Mouse (Mus musculus) midbrain, embryonic 14.5 days (tissue): Measurements from ENCODE around the gene Cdh13. TPM values are rescaled to one million over a fixed set of nuclear protein-coding genes. Genes with fewer than 3 reads are reported as not detected.
A peak's percentile ranks its signal among the peaks of the same experiment; 100 is the strongest.

Source experiments
- ATAC-seq: fragments of 200-750 bp; cut with Nextera tagmentation; 2 replicates; pipeline ENCODE4 v1.8.0; 2017; ENCODE audit warnings: moderate number of reproducible peaks, moderate library complexity; ENCODE audit not compliant: low FRiP score, low TSS enrichment
- DNase-seq: peaks from one replicate; pipeline ENCODE4 v3.0.0-alpha.2; 2015
- H3K27ac ChIP-seq: fragments of 300-500 bp; sonication (generic); replicated peaks from 2 replicates; pipeline ENCODE4 v1.5.1; 2014; ENCODE audit warnings: mild to moderate bottlenecking, low read depth, low read length, moderate library complexity
- H3K27me3 ChIP-seq: fragments of 300-500 bp; sonication (generic); 2 replicates; pipeline ENCODE4 v1.6.1; 2014; ENCODE audit warnings: low read length, control low read depth, mixed read lengths; ENCODE audit not compliant: control insufficient read depth, insufficient read depth
- H3K36me3 ChIP-seq: fragments of 300-500 bp; sonication (generic); 2 replicates; pipeline ENCODE4 v1.6.1; 2014; ENCODE audit warnings: low read length, control low read depth; ENCODE audit not compliant: control insufficient read depth, insufficient read depth
- H3K4me1 ChIP-seq: fragments of 300-500 bp; sonication (generic); 2 replicates; pipeline ENCODE4 v1.6.1; 2014; ENCODE audit warnings: mild to moderate bottlenecking, antibody characterized with exemption, low read length, control low read depth; ENCODE audit not compliant: control insufficient read depth, insufficient read depth
- H3K4me2 ChIP-seq: fragments of 300-500 bp; sonication (generic); 2 replicates; pipeline ENCODE4 v1.6.1; 2014; ENCODE audit warnings: mild to moderate bottlenecking, low read length, moderate library complexity
- H3K4me3 ChIP-seq: fragments of 300-500 bp; sonication (generic); replicated peaks from 2 replicates; pipeline ENCODE4 v1.5.1; 2014; ENCODE audit warnings: low read depth, low read length
- H3K9ac ChIP-seq: fragments of 300-500 bp; sonication (generic); replicated peaks from 2 replicates; pipeline ENCODE4 v1.6.1; 2014; ENCODE audit warnings: mild to moderate bottlenecking, low read length, moderate library complexity
- H3K9me3 ChIP-seq: fragments of 300-500 bp; sonication (generic); 2 replicates; pipeline ENCODE4 v1.6.1; 2016; ENCODE audit warnings: low read length, control low read depth, mixed read lengths; ENCODE audit not compliant: control insufficient read depth
- WGBS: fragments of 180-500 bp; shearing (Covaris S2); extraction: QIAGEN DNeasy Blood & Tissue Kit; methylation state at CpG from one replicate; pipeline ENCODE4 v1.1.7; 2014; 5-methylcytosine and 5-hydroxymethylcytosine counted together
- polyA plus RNA-seq: library from polyadenylated mRNA; unstranded; fragments of >200 nt; fragmentation: Nextera tagmentation; extraction: Ambion mirVana; gene quantifications from 2 replicates; pipeline ENCODE4 v1.2.1, GENCODE M21; 2014

The Cdh13 gene
- polyA plus RNA-seq, 1 experiment from 2014 or later = 143 TPM

GRCm38 (mm10) chr8:119311412-119311811, 1027.9 kb downstream of the Cdh13 start:
- H3K9me3 ChIP-seq = no peaks in the 10 kb centered on the region
- no peak for ATAC-seq

GRCm38 (mm10) chr8:119323215-119323614, 1039.7 kb downstream of the Cdh13 start:
- no peaks in the 10 kb centered on the region for H3K27me3 ChIP-seq
- DNase-seq = peak; percentile 21
- no peaks in the 10 kb centered on the region for H3K4me1 ChIP-seq
- no peak for ATAC-seq
- H3K36me3 ChIP-seq = no peaks in the 10 kb centered on the region
- WGBS = 58% methylated on average over 6 of the region's 6 CpGs
- H3K4me3 ChIP-seq = no peak overlapping the region
- H3K27ac ChIP-seq = no peak overlapping the region
- no peaks in the 10 kb centered on the region for H3K9me3 ChIP-seq
- no peak overlapping the region for H3K9ac ChIP-seq
- no peak overlapping the region for H3K4me2 ChIP-seq

More at GRCm38 (mm10) chr8:119311412-119311811, 1027.9 kb downstream of the Cdh13 start:
- Histone ChIP-seq H3K27ac (no peak overlapping the region), H3K36me3 (no peaks in the 10 kb centered on the region), H3K9ac (no peak overlapping the region), H3K4me3 (no peak overlapping the region), H3K27me3 (no peaks in the 10 kb centered on the region), H3K4me2 (no peak overlapping the region), H3K4me1 (no peaks in the 10 kb centered on the region)
- peak; percentile 8 for DNase-seq
- WGBS = 34% methylated on average over 3 of the region's 3 CpGs

- Histone ChIP-seq H3K27me3 (no peaks in the 10 kb centered on the region), H3K4me1 (0 out of 2 replicates have a peak, but pooled peaks cover 2% of the 10 kb centered on the region), H3K4me3 (no peak overlapping the region), H3K9me3 (no peaks in the 10 kb centered on the region), H3K27ac (no peak overlapping the region), H3K36me3 (no peaks in the 10 kb centered on the region), H3K9ac (no peak overlapping the region), H3K4me2 (no peak overlapping the region)
- ATAC-seq (no peak), DNase-seq (no peak)
- WGBS = 83% methylated on average over 4 of the region's 4 CpGs
Measured at GRCm38 (mm10) chr8:119339546-119339945, 1056.0 kb downstream of the Cdh13 start.

GRCm38 (mm10) chr8:119343606-119344005, 1060.1 kb downstream of the Cdh13 start:
- Histone ChIP-seq H3K36me3 (peaks cover 20% of the 10 kb centered on the region), H3K27me3 (no peaks in the 10 kb centered on the region), H3K9ac (no peak overlapping the region), H3K4me1 (peaks cover 10% of the 10 kb centered on the region), H3K4me2 (peak overlapping the region; percentile 69), H3K9me3 (no peaks in the 10 kb centered on the region), H3K27ac (peak overlapping the region; percentile 70), H3K4me3 (peak overlapping the region; percentile 100)
- 85% methylated on average over 3 of the region's 3 CpGs for WGBS
- ATAC-seq (0 out of 2 replicates have a peak, but pooled peaks have one; percentile 1), DNase-seq (no peak)

GRCm38 (mm10) chr8:119344190-119344856, 1060.8 kb downstream of the Cdh13 start, which contains the start of gene Hsbp1:
TSS of gene Hsbp1 (plus strand) at chr8:119344488.
- Histone ChIP-seq H3K4me3 (peak within 1 kb of the TSS; percentile 100), H3K9me3 (no peaks in the 10 kb centered on the region), H3K36me3 (peaks cover 28% of the 10 kb centered on the region), H3K4me2 (peak within 1 kb of the TSS; percentile 69), H3K9ac (peak within 1 kb of the TSS; percentile 97), H3K27me3 (no peaks in the 10 kb centered on the region), H3K27ac (peak within 1 kb of the TSS; percentile 79), H3K4me1 (peaks cover 10% of the 10 kb centered on the region)
- ATAC-seq = peak; percentile 97
- peak; percentile 99 for DNase-seq
- 2% methylated on average over 52 of the region's 52 CpGs for WGBS

GRCm38 (mm10) chr8:119345029-119345682, 1061.6 kb downstream of the Cdh13 start:
- 56% methylated on average over 22 of the region's 22 CpGs for WGBS
- no peaks in the 10 kb centered on the region for H3K27me3 ChIP-seq
- peaks cover 10% of the 10 kb centered on the region for H3K4me1 ChIP-seq
- H3K9me3 ChIP-seq = no peaks in the 10 kb centered on the region
- H3K9ac ChIP-seq = peak overlapping the region; percentile 97
- ATAC-seq = no peak
- H3K4me2 ChIP-seq = peak overlapping the region; percentile 69
- peaks cover 33% of the 10 kb centered on the region for H3K36me3 ChIP-seq
- H3K27ac ChIP-seq = no peak overlapping the region
- H3K4me3 ChIP-seq = peak overlapping the region; percentile 100
- DNase-seq = peak; percentile 41

- WGBS = 88% methylated on average over 15 of the region's 15 CpGs
- Histone ChIP-seq H3K9me3 (no peaks in the 10 kb centered on the region), H3K27me3 (no peaks in the 10 kb centered on the region), H3K4me3 (no peak overlapping the region; the same call in 1 of the 2 replicates), H3K4me2 (peak overlapping the region; percentile 69), H3K4me1 (peaks cover 10% of the 10 kb centered on the region), H3K36me3 (peaks cover 38% of the 10 kb centered on the region), H3K27ac (no peak overlapping the region), H3K9ac (no peak overlapping the region)
- no peak for DNase-seq
- no peak for ATAC-seq
Measured at GRCm38 (mm10) chr8:119345683-119346075, 1062.1 kb downstream of the Cdh13 start.

GRCm38 (mm10) chr8:119351647-119352046, 1068.1 kb downstream of the Cdh13 start:
- no peaks in the 10 kb centered on the region for H3K9me3 ChIP-seq
- H3K27me3 ChIP-seq = no peaks in the 10 kb centered on the region
- H3K4me3 ChIP-seq = no peak overlapping the region
- H3K4me2 ChIP-seq = no peak overlapping the region
- H3K36me3 ChIP-seq = peaks cover 42% of the 10 kb centered on the region
- H3K27ac ChIP-seq = no peak overlapping the region
- no peak for DNase-seq
- H3K9ac ChIP-seq = no peak overlapping the region
- ATAC-seq = no peak
- no peaks in the 10 kb centered on the region for H3K4me1 ChIP-seq
- WGBS = 92% methylated on average over 19 of the region's 19 CpGs
